Mouse (Mus musculus) CD4-positive, CD25-positive, alpha-beta regulatory T cell, adult 4 months (primary cell): ENCODE measurements around the gene Foxo1. TPM values are rescaled to one million over a fixed set of nuclear protein-coding genes. Genes with fewer than 3 reads are reported as not detected.

Source experiments
- ATAC-seq: one replicate; pipeline ENCODE4 v1.8.0; 2017
- polyA plus RNA-seq, 2 experiments: library from polyadenylated mRNA; unstranded; fragments of 100-300 nt; shearing (Covaris generic); gene quantifications; one replicate each; pipeline ENCODE4 v1.2.1; 2017

Gene Foxo1
- polyA plus RNA-seq, 2 experiments from 2014 or later = 37.1 to 38.9 TPM

GRCm38 (mm10) chr3:52369204-52369603 lies 101.1 kb downstream of the Foxo1 start:
- no peak for ATAC-seq

GRCm38 (mm10) chr3:52369881-52370428 lies 101.8 kb downstream of the Foxo1 start:
- ATAC-seq = no peak

- ATAC-seq = no peak
These were observed 108.8 kb downstream of the Foxo1 start for GRCm38 (mm10) chr3:52376974-52377373.

- ATAC-seq = no peak
These were observed 115.2 kb downstream of the Foxo1 start for GRCm38 (mm10) chr3:52383351-52383750.

GRCm38 (mm10) chr3:52386343-52386742 lies 118.2 kb downstream of the Foxo1 start:
- no peak for ATAC-seq

- peak; percentile 93 for ATAC-seq
These were observed 122.2 kb downstream of the Foxo1 start for GRCm38 (mm10) chr3:52390321-52390720.

GRCm38 (mm10) chr3:52390766-52391665 lies 122.9 kb downstream of the Foxo1 start:
- peak; percentile 50 for ATAC-seq

- ATAC-seq = no peak
These were observed 123.8 kb downstream of the Foxo1 start for GRCm38 (mm10) chr3:52391897-52392296.

- no peak for ATAC-seq
These were observed 124.4 kb downstream of the Foxo1 start for GRCm38 (mm10) chr3:52392521-52392920.

GRCm38 (mm10) chr3:52393171-52393570 lies 125.0 kb downstream of the Foxo1 start:
- ATAC-seq = no peak

- peak; percentile 86 for ATAC-seq
These were observed 128.1 kb downstream of the Foxo1 start for GRCm38 (mm10) chr3:52396121-52396731.

GRCm38 (mm10) chr3:52396951-52397615 lies 128.9 kb downstream of the Foxo1 start:
- ATAC-seq = no peak

- peak; percentile 29 for ATAC-seq
These were observed 129.8 kb downstream of the Foxo1 start for GRCm38 (mm10) chr3:52397961-52398360.

- ATAC-seq = no peak
These were observed 132.4 kb downstream of the Foxo1 start for GRCm38 (mm10) chr3:52400284-52401161.

GRCm38 (mm10) chr3:52401162-52401928 lies 133.2 kb downstream of the Foxo1 start:
- ATAC-seq = peak; percentile 37

Other genes with a start within 250 kb of the Foxo1 start
- gene Maml3, start 163.3 kb upstream of the Foxo1 start, polyA plus RNA-seq = under 1 TPM; 0.56 to 0.62 TPM